ENCODE assay signal across 8 mouse cellular contexts in the genomic region with DNA sequence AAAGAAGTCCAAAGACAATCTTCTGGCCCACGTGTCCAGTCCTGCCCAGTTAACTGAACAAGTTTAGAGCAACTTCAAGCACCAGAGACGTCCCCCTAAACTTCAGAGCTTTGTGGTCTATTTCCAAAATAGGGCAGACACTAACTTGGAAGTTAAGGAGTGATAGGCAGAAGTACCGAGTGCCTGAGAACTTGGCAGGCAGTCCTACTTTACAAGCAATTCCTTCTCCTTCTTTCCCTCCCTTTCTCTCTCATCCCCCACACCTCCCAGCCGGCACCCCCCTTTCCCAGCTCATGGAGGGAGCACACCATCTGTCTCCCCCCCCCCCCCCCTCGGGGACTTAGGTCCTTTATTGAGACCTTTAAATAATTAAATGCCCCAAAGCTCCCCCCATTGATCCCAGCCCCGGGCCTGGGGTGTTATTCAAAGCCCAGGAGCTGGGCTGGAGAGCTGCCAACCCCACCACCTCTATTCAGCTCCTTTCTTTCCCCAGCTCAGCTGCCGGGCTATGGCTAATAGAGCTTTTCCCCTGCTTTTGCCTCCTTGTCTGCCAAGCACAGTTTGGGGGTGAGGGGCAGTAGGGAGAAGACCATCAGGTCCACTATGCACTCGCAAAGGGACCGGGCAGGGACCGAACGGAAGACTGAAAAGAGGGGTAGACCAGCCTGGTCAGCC. TPM values are rescaled to one million over a fixed set of nuclear protein-coding genes. Genes with fewer than 3 reads are reported as not detected.
A peak's percentile ranks its signal among the peaks of the same experiment; 100 is the strongest.
DNase-seq lines count a peak whose midpoint lies in the region; ATAC-seq and TF ChIP-seq lines count a peak whose summit lies in the region.

No protein-coding gene starts in this region.

- no peak for DNase-seq in kidney, postnatal 0 days (ENCODE audit: low spot score)
- no peak for DNase-seq in kidney, postnatal 25 days
- peak; percentile 53 for DNase-seq in brain, adult 2 months (ENCODE audit: low read depth, low spot score)
- DNase-seq in forebrain, embryonic 14.5 days (ENCODE audit: low spot score) = peak; percentile 96
- no peak for DNase-seq in thymus, postnatal 0 days (ENCODE audit: low spot score)

- 12% methylated on average over 11 of the region's 11 CpGs for WGBS in kidney, postnatal 0 days
- WGBS in forebrain, embryonic 14.5 days = under 1% methylated on average over 9 of the region's 11 CpGs
- WGBS in limb, embryonic 15.5 days = 6% methylated on average over 11 of the region's 11 CpGs
- WGBS in stomach, embryonic 15.5 days = 15% methylated on average over 11 of the region's 11 CpGs

- H3K4me1 ChIP-seq in kidney, postnatal 0 days (replicated peaks; ENCODE audit: insufficient read depth, low read length) = peaks cover 69% of the 10 kb centered on the region
- peaks cover 62% of the 10 kb centered on the region for H3K4me1 ChIP-seq in forebrain, embryonic 14.5 days (ENCODE audit: control insufficient read depth, insufficient read depth, low read length)
- H3K4me1 ChIP-seq in limb, embryonic 15.5 days = peaks cover 67% of the 10 kb centered on the region
- peaks cover 75% of the 10 kb centered on the region for H3K4me1 ChIP-seq in stomach, embryonic 15.5 days

- no peak for TF ChIP-seq CTCF in kidney, postnatal 0 days (IDR thresholded peaks at IDR 0.05; ENCODE audit: low read depth)

- no peak for ATAC-seq in kidney, postnatal 0 days (replicated peaks; ENCODE audit: low FRiP score, low read depth)
- peak; percentile 62 for ATAC-seq in forebrain, embryonic 14.5 days
- ATAC-seq in limb, embryonic 15.5 days (ENCODE audit: insufficient number of reproducible peaks, low FRiP score, low TSS enrichment, low read depth) = no peak
- ATAC-seq in stomach, embryonic 15.5 days (ENCODE audit: insufficient read depth, low FRiP score, low read depth) = no peak
- ATAC-seq in granulocyte monocyte progenitor cell, adult 5-6 weeks (replicated peaks; ENCODE audit: poor library complexity, severe bottlenecking) = no peak

- peak overlapping the region; percentile 45 for H3K4me2 ChIP-seq in kidney, postnatal 0 days (ENCODE audit: low read length)
- peak overlapping the region; percentile 57 for H3K4me2 ChIP-seq in forebrain, embryonic 14.5 days (ENCODE audit: low read length)
- H3K4me2 ChIP-seq in limb, embryonic 15.5 days = peak overlapping the region; percentile 38
- peak overlapping the region; percentile 48 for H3K4me2 ChIP-seq in stomach, embryonic 15.5 days

- H3K9me3 ChIP-seq in kidney, postnatal 0 days (replicated peaks; ENCODE audit: low read length) = no peaks in the 10 kb centered on the region
- no peaks in the 10 kb centered on the region for H3K9me3 ChIP-seq in forebrain, embryonic 14.5 days (replicated peaks; ENCODE audit: control insufficient read depth, low read length)
- H3K9me3 ChIP-seq in limb, embryonic 15.5 days = no peaks in the 10 kb centered on the region
- no peaks in the 10 kb centered on the region for H3K9me3 ChIP-seq in stomach, embryonic 15.5 days

- H3K4me3 ChIP-seq in kidney, postnatal 0 days (replicated peaks; ENCODE audit: low read depth, low read length) = no peak overlapping the region; the same call in 1 of the 2 replicates
- no peak overlapping the region for H3K4me3 ChIP-seq in forebrain, embryonic 14.5 days (ENCODE audit: low read depth, low read length)
- no peak overlapping the region for H3K4me3 ChIP-seq in limb, embryonic 15.5 days
- H3K4me3 ChIP-seq in stomach, embryonic 15.5 days (replicated peaks) = no peak overlapping the region

- H3K9ac ChIP-seq in kidney, postnatal 0 days (ENCODE audit: low read depth, low read length) = peak overlapping the region; percentile 56; the same call in 1 of the 2 replicates
- peak overlapping the region; percentile 17; the same call in 1 of the 2 replicates for H3K9ac ChIP-seq in forebrain, embryonic 14.5 days (ENCODE audit: low read length)
- H3K9ac ChIP-seq in limb, embryonic 15.5 days = peak overlapping the region; percentile 27; the same call in 1 of the 2 replicates
- H3K9ac ChIP-seq in stomach, embryonic 15.5 days = no peak overlapping the region; the same call in 1 of the 2 replicates

- H3K27me3 ChIP-seq in kidney, postnatal 0 days (ENCODE audit: insufficient read depth, low read length) = no peaks in the 10 kb centered on the region
- no peaks in the 10 kb centered on the region for H3K27me3 ChIP-seq in forebrain, embryonic 14.5 days (replicated peaks; ENCODE audit: control insufficient read depth, insufficient read depth, low read length)
- no peaks in the 10 kb centered on the region for H3K27me3 ChIP-seq in limb, embryonic 15.5 days
- H3K27me3 ChIP-seq in stomach, embryonic 15.5 days (replicated peaks) = no peaks in the 10 kb centered on the region

- H3K36me3 ChIP-seq in kidney, postnatal 0 days (ENCODE audit: insufficient read depth, low read length) = no peaks in the 10 kb centered on the region
- no peaks in the 10 kb centered on the region for H3K36me3 ChIP-seq in forebrain, embryonic 14.5 days (ENCODE audit: control insufficient read depth, insufficient read depth, low read length)
- H3K36me3 ChIP-seq in limb, embryonic 15.5 days = no peaks in the 10 kb centered on the region
- H3K36me3 ChIP-seq in stomach, embryonic 15.5 days = no peaks in the 10 kb centered on the region

- H3K27ac ChIP-seq in kidney, postnatal 0 days = peak overlapping the region; percentile 98
- peak overlapping the region; percentile 97 for H3K27ac ChIP-seq in forebrain, embryonic 14.5 days (ENCODE audit: low read depth, low read length)
- peak overlapping the region; percentile 95 for H3K27ac ChIP-seq in limb, embryonic 15.5 days
- peak overlapping the region; percentile 99 for H3K27ac ChIP-seq in stomach, embryonic 15.5 days

RNA-seq across cellular contexts. Expression of gene Btg2, which starts 16.4 kb away (rescaled TPM):
- polyA plus RNA-seq in kidney, postnatal 0 days (2015; fragmentation: Nextera tagmentation; extraction: Ambion mirVana) = 37.5 and 39.2 TPM in 2 replicates
- 67.3 and 82.6 TPM in 2 replicates for polyA plus RNA-seq in forebrain, embryonic 14.5 days (2014; fragmentation: Nextera tagmentation; extraction: Ambion mirVana)
- polyA plus RNA-seq in limb, embryonic 15.5 days (2015; fragmentation: Nextera tagmentation; extraction: Ambion mirVana) = 30.9 and 35.1 TPM in 2 replicates
- 72.2 and 72.4 TPM in 2 replicates for polyA plus RNA-seq in stomach, embryonic 15.5 days (2015; fragmentation: Nextera tagmentation; extraction: Ambion mirVana)
- 7.2 and 13.5 TPM in 2 replicates for total RNA-seq in granulocyte monocyte progenitor cell, adult 5-6 weeks (2014; fragmentation: Nextera tagmentation)
- total RNA-seq in granulocyte monocyte progenitor cell, adult 5-6 weeks (2017) = 31.3 and 33.7 TPM in 2 replicates
- polyA plus RNA-seq in thymus, postnatal 0 days (2015; fragmentation: Nextera tagmentation; extraction: Ambion mirVana) = 315 and 335 TPM in 2 replicates

RNA-seq across cellular contexts. Expression of gene Fmod, which starts 25.5 kb away (rescaled TPM):
- 7.8 and 9.4 TPM in 2 replicates for polyA plus RNA-seq in kidney, postnatal 0 days (2015; fragmentation: Nextera tagmentation; extraction: Ambion mirVana)
- polyA plus RNA-seq in forebrain, embryonic 14.5 days (2014; fragmentation: Nextera tagmentation; extraction: Ambion mirVana) = 3.3 and 7.7 TPM in 2 replicates
- 147 and 186 TPM in 2 replicates for polyA plus RNA-seq in limb, embryonic 15.5 days (2015; fragmentation: Nextera tagmentation; extraction: Ambion mirVana)
- polyA plus RNA-seq in stomach, embryonic 15.5 days (2015; fragmentation: Nextera tagmentation; extraction: Ambion mirVana) = 9.0 and 11.1 TPM in 2 replicates
- total RNA-seq in granulocyte monocyte progenitor cell, adult 5-6 weeks (2014; fragmentation: Nextera tagmentation) = not detected in 2 replicates
- total RNA-seq in granulocyte monocyte progenitor cell, adult 5-6 weeks (2017) = not detected in 2 replicates
- polyA plus RNA-seq in thymus, postnatal 0 days (2015; fragmentation: Nextera tagmentation; extraction: Ambion mirVana) = 0.32 and 0.40 TPM in 2 replicates

RNA-seq across cellular contexts. Expression of gene Chit1, which starts 48.5 kb away (rescaled TPM):
- 0.41 and 0.58 TPM in 2 replicates for polyA plus RNA-seq in kidney, postnatal 0 days (2015; fragmentation: Nextera tagmentation; extraction: Ambion mirVana)
- polyA plus RNA-seq in forebrain, embryonic 14.5 days (2014; fragmentation: Nextera tagmentation; extraction: Ambion mirVana) = 0.13 TPM in 1 of 2 replicates, not detected in the other
- 0.50 and 0.59 TPM in 2 replicates for polyA plus RNA-seq in limb, embryonic 15.5 days (2015; fragmentation: Nextera tagmentation; extraction: Ambion mirVana)
- polyA plus RNA-seq in stomach, embryonic 15.5 days (2015; fragmentation: Nextera tagmentation; extraction: Ambion mirVana) = 0.70 and 1.1 TPM in 2 replicates
- 0.62 and 1.7 TPM in 2 replicates for total RNA-seq in granulocyte monocyte progenitor cell, adult 5-6 weeks (2014; fragmentation: Nextera tagmentation)
- 0.22 and 0.82 TPM in 2 replicates for total RNA-seq in granulocyte monocyte progenitor cell, adult 5-6 weeks (2017)
- polyA plus RNA-seq in thymus, postnatal 0 days (2015; fragmentation: Nextera tagmentation; extraction: Ambion mirVana) = 0.72 and 1.1 TPM in 2 replicates

Comparison
In these comparisons a context has a peak if more than half of its experiments do, and no peak if none do; other contexts are left out.
1. DNase-seq: peak in brain, adult 2 months (single experiment) and forebrain, embryonic 14.5 days (single experiment); none in kidney, postnatal 0 days (single experiment), kidney, postnatal 25 days (0 of 2) and thymus, postnatal 0 days (single experiment).
2. RNA of gene Fmod, which starts 25.5 kb away (polyA plus RNA-seq): 147 to 186 TPM in limb, embryonic 15.5 days; 9.0 to 11.1 TPM in stomach, embryonic 15.5 days, 7.8 to 9.4 TPM in kidney, postnatal 0 days, 3.3 to 7.7 TPM in forebrain, embryonic 14.5 days and 0.32 to 0.40 TPM in thymus, postnatal 0 days; every median in the first group is over 10 times any median in the second.
3. Peak in every context shown above with its lines, with median percentiles within 50 percentile points of each other: H3K27ac ChIP-seq and H3K4me2 ChIP-seq.